Mouse (Mus musculus): ENCODE results near the gene Abcc9. TPM values are rescaled to one million over a fixed set of nuclear protein-coding genes. Genes with fewer than 3 reads are reported as not detected.
A peak's percentile ranks its signal among the peaks of the same experiment; 100 is the strongest.

Abcc9 gene
- polyA plus RNA-seq (2014; fragmentation: Nextera tagmentation; extraction: Ambion mirVana): 1.5 and 1.7 TPM in 2 replicates

- H3K4me1 ChIP-seq (ENCODE audit: control insufficient read depth, insufficient read depth, low read length): no peaks in the 10 kb centered on the region
- H3K9me3 ChIP-seq (ENCODE audit: control insufficient read depth, low read length): no peaks in the 10 kb centered on the region
- peak; percentile 78 for ATAC-seq (ENCODE audit: insufficient read depth, low FRiP score, low TSS enrichment)
- H3K27me3 ChIP-seq (ENCODE audit: control insufficient read depth, insufficient read depth, low read length): no peaks in the 10 kb centered on the region
- peak; percentile 52 for DNase-seq (ENCODE audit: low spot score)
- no peaks in the 10 kb centered on the region for H3K36me3 ChIP-seq (ENCODE audit: control insufficient read depth, insufficient read depth, low read length)
- no peak within 1 kb of the TSS for H3K27ac ChIP-seq (ENCODE audit: low read depth, low read length)
- peak within 1 kb of the TSS; percentile 64 for H3K4me2 ChIP-seq (ENCODE audit: low read depth)
- 8% methylated on average over 36 of the region's 36 CpGs for WGBS
- peak within 1 kb of the TSS; percentile 2; the same call in 1 of the 2 replicates for H3K9ac ChIP-seq (ENCODE audit: low read length)
- peak within 1 kb of the TSS; percentile 19 for H3K4me3 ChIP-seq (ENCODE audit: low read depth, low read length)
Measured at GRCm38 (mm10) chr6:142701652-142702637, at the start of gene Abcc9. Gene Abcc9, minus strand, starts transcription at chr6:142702315.

- 45% methylated on average over 9 of the region's 9 CpGs for WGBS
- no peak overlapping the region for H3K4me2 ChIP-seq (ENCODE audit: low read depth)
Measured at GRCm38 (mm10) chr6:142751365-142751764, 49.2 kb upstream of the Abcc9 start.

GRCm38 (mm10) chr6:142748057-142748708 lies 46.1 kb upstream of the Abcc9 start:
- Histone ChIP-seq H3K9me3 (ENCODE audit: control insufficient read depth, low read length) (no peaks in the 10 kb centered on the region; the same call in 1 of the 2 replicates), H3K27ac (ENCODE audit: low read depth, low read length) (no peak overlapping the region), H3K27me3 (ENCODE audit: control insufficient read depth, insufficient read depth, low read length) (no peaks in the 10 kb centered on the region), H3K4me2 (ENCODE audit: low read depth) (no peak overlapping the region), H3K36me3 (ENCODE audit: control insufficient read depth, insufficient read depth, low read length) (no peaks in the 10 kb centered on the region), H3K4me3 (ENCODE audit: low read depth, low read length) (no peak overlapping the region), H3K9ac (ENCODE audit: low read length) (no peak overlapping the region), H3K4me1 (ENCODE audit: control insufficient read depth, insufficient read depth, low read length) (no peaks in the 10 kb centered on the region)
- DNase-seq (ENCODE audit: low spot score): no peak
- ATAC-seq (ENCODE audit: insufficient read depth, low FRiP score, low TSS enrichment): no peak
- 85% methylated on average over 8 of the region's 8 CpGs for WGBS

More at GRCm38 (mm10) chr6:142751365-142751764, 49.2 kb upstream of the Abcc9 start:
- ATAC-seq (ENCODE audit: insufficient read depth, low FRiP score, low TSS enrichment) (peak; percentile 54; the same call in 1 of the 2 replicates), DNase-seq (ENCODE audit: low spot score) (no peak)
- H3K9me3 ChIP-seq (ENCODE audit: control insufficient read depth, low read length): no peaks in the 10 kb centered on the region
- H3K36me3 ChIP-seq (ENCODE audit: control insufficient read depth, insufficient read depth, low read length): no peaks in the 10 kb centered on the region
- H3K27me3 ChIP-seq (ENCODE audit: control insufficient read depth, insufficient read depth, low read length): no peaks in the 10 kb centered on the region
- H3K27ac ChIP-seq (ENCODE audit: low read depth, low read length): no peak overlapping the region
- no peak overlapping the region for H3K9ac ChIP-seq (ENCODE audit: low read length)
- no peaks in the 10 kb centered on the region for H3K4me1 ChIP-seq (ENCODE audit: control insufficient read depth, insufficient read depth, low read length)
- H3K4me3 ChIP-seq (ENCODE audit: low read depth, low read length): no peak overlapping the region

- Histone ChIP-seq H3K9ac (ENCODE audit: low read length) (no peak overlapping the region), H3K4me2 (ENCODE audit: low read depth) (no peak overlapping the region), H3K4me1 (ENCODE audit: control insufficient read depth, insufficient read depth, low read length) (no peaks in the 10 kb centered on the region), H3K27ac (ENCODE audit: low read depth, low read length) (no peak overlapping the region), H3K4me3 (ENCODE audit: low read depth, low read length) (no peak overlapping the region), H3K27me3 (ENCODE audit: control insufficient read depth, insufficient read depth, low read length) (no peaks in the 10 kb centered on the region), H3K36me3 (ENCODE audit: control insufficient read depth, insufficient read depth, low read length) (no peaks in the 10 kb centered on the region), H3K9me3 (ENCODE audit: control insufficient read depth, low read length) (no peaks in the 10 kb centered on the region; the same call in 1 of the 2 replicates)
- DNase-seq (ENCODE audit: low spot score): no peak
- WGBS: 84% methylated on average over 2 of the region's 2 CpGs
- no peak for ATAC-seq (ENCODE audit: insufficient read depth, low FRiP score, low TSS enrichment)
Measured at GRCm38 (mm10) chr6:142747165-142747564, 45.0 kb upstream of the Abcc9 start.

- 82% methylated on average over 7 of the region's 7 CpGs for WGBS
- Histone ChIP-seq H3K4me1 (ENCODE audit: control insufficient read depth, insufficient read depth, low read length) (no peaks in the 10 kb centered on the region), H3K4me2 (ENCODE audit: low read depth) (no peak overlapping the region), H3K9ac (ENCODE audit: low read length) (no peak overlapping the region), H3K36me3 (ENCODE audit: control insufficient read depth, insufficient read depth, low read length) (no peaks in the 10 kb centered on the region), H3K27me3 (ENCODE audit: control insufficient read depth, insufficient read depth, low read length) (no peaks in the 10 kb centered on the region), H3K4me3 (ENCODE audit: low read depth, low read length) (no peak overlapping the region), H3K27ac (ENCODE audit: low read depth, low read length) (no peak overlapping the region), H3K9me3 (ENCODE audit: control insufficient read depth, low read length) (no peaks in the 10 kb centered on the region; the same call in 1 of the 2 replicates)
- no peak for ATAC-seq (ENCODE audit: insufficient read depth, low FRiP score, low TSS enrichment)
- DNase-seq (ENCODE audit: low spot score): no peak
Measured at GRCm38 (mm10) chr6:142746765-142747164, 44.6 kb upstream of the Abcc9 start.

GRCm38 (mm10) chr6:142745484-142745883 lies 43.4 kb upstream of the Abcc9 start:
- no peaks in the 10 kb centered on the region; the same call in 1 of the 2 replicates for H3K9me3 ChIP-seq (ENCODE audit: control insufficient read depth, low read length)
- H3K27me3 ChIP-seq (ENCODE audit: control insufficient read depth, insufficient read depth, low read length): no peaks in the 10 kb centered on the region
- DNase-seq (ENCODE audit: low spot score) (no peak), ATAC-seq (ENCODE audit: insufficient read depth, low FRiP score, low TSS enrichment) (no peak)
- no peaks in the 10 kb centered on the region for H3K36me3 ChIP-seq (ENCODE audit: control insufficient read depth, insufficient read depth, low read length)
- H3K27ac ChIP-seq (ENCODE audit: low read depth, low read length): no peak overlapping the region
- WGBS: 87% methylated on average over 5 of the region's 5 CpGs
- no peak overlapping the region for H3K4me3 ChIP-seq (ENCODE audit: low read depth, low read length)
- no peaks in the 10 kb centered on the region for H3K4me1 ChIP-seq (ENCODE audit: control insufficient read depth, insufficient read depth, low read length)
- H3K9ac ChIP-seq (ENCODE audit: low read length): no peak overlapping the region
- H3K4me2 ChIP-seq (ENCODE audit: low read depth): no peak overlapping the region

- DNase-seq (ENCODE audit: low spot score): no peak
- 77% methylated on average over 4 of the region's 4 CpGs for WGBS
- no peak overlapping the region for H3K27ac ChIP-seq (ENCODE audit: low read depth, low read length)
- H3K9me3 ChIP-seq (ENCODE audit: control insufficient read depth, low read length): no peaks in the 10 kb centered on the region; the same call in 1 of the 2 replicates
- H3K4me3 ChIP-seq (ENCODE audit: low read depth, low read length): no peak overlapping the region
- no peaks in the 10 kb centered on the region for H3K36me3 ChIP-seq (ENCODE audit: control insufficient read depth, insufficient read depth, low read length)
- no peaks in the 10 kb centered on the region for H3K27me3 ChIP-seq (ENCODE audit: control insufficient read depth, insufficient read depth, low read length)
- ATAC-seq (ENCODE audit: insufficient read depth, low FRiP score, low TSS enrichment): no peak
- no peak overlapping the region for H3K4me2 ChIP-seq (ENCODE audit: low read depth)
- H3K9ac ChIP-seq (ENCODE audit: low read length): no peak overlapping the region
- no peaks in the 10 kb centered on the region for H3K4me1 ChIP-seq (ENCODE audit: control insufficient read depth, insufficient read depth, low read length)
Measured at GRCm38 (mm10) chr6:142743193-142743592, 41.1 kb upstream of the Abcc9 start.

GRCm38 (mm10) chr6:142741763-142742162 lies 39.6 kb upstream of the Abcc9 start:
- Histone ChIP-seq H3K27me3 (ENCODE audit: control insufficient read depth, insufficient read depth, low read length) (no peaks in the 10 kb centered on the region), H3K36me3 (ENCODE audit: control insufficient read depth, insufficient read depth, low read length) (no peaks in the 10 kb centered on the region), H3K4me3 (ENCODE audit: low read depth, low read length) (no peak overlapping the region), H3K27ac (ENCODE audit: low read depth, low read length) (no peak overlapping the region), H3K4me1 (ENCODE audit: control insufficient read depth, insufficient read depth, low read length) (no peaks in the 10 kb centered on the region), H3K4me2 (ENCODE audit: low read depth) (no peak overlapping the region), H3K9ac (ENCODE audit: low read length) (no peak overlapping the region), H3K9me3 (ENCODE audit: control insufficient read depth, low read length) (no peaks in the 10 kb centered on the region; the same call in 1 of the 2 replicates)
- ATAC-seq (ENCODE audit: insufficient read depth, low FRiP score, low TSS enrichment): no peak
- 80% methylated on average over 6 of the region's 6 CpGs for WGBS
- DNase-seq (ENCODE audit: low spot score): no peak
